Mouse (Mus musculus): ENCODE results near the gene Olfr1118.
"Not testable (repeated sequence)": the region's sequence is repeated elsewhere in the genome, so short reads cannot be mapped to it uniquely, and the experiment has no call there.

The Olfr1118 gene

GRCm38 (mm10) chr2:87307281-87307680 is at the start of gene Olfr1118:
Gene Olfr1118, plus strand, starts transcription at chr2:87307581.
- no peak for DNase-seq

GRCm38 (mm10) chr2:87267234-87267633 is 40.1 kb upstream of the Olfr1118 start, which contains the start of gene Olfr1116:
Gene Olfr1116, plus strand, starts transcription at chr2:87267534.
- no peak for DNase-seq

- not testable (repeated sequence) for DNase-seq
These were observed 13.4 kb upstream of the Olfr1118 start for GRCm38 (mm10) chr2:87293977-87294376.

GRCm38 (mm10) chr2:87354515-87354914 is 47.1 kb downstream of the Olfr1118 start, which contains the start of gene Olfr1120:
Gene Olfr1120, plus strand, starts transcription at chr2:87354815.
- no peak for DNase-seq

- not testable (repeated sequence) for DNase-seq
These were observed 52.7 kb downstream of the Olfr1118 start for GRCm38 (mm10) chr2:87360121-87360520.
